Mouse (Mus musculus) CD4-positive, CD25-positive, alpha-beta regulatory T cell, adult 4 months (primary cell): ENCODE results near the gene Erbin. TPM values are rescaled to one million over a fixed set of nuclear protein-coding genes. Genes with fewer than 3 reads are reported as not detected.

Experiments used
- ATAC-seq: one replicate; pipeline ENCODE4 v1.8.0; 2017
- polyA plus RNA-seq, 2 experiments: library from polyadenylated mRNA; unstranded; fragments of 100-300 nt; shearing (Covaris generic); gene quantifications; one replicate each; pipeline ENCODE4 v1.2.1; 2017

Gene Erbin
- polyA plus RNA-seq, 2 experiments from 2014 or later, result 31.4 to 43.7 TPM

GRCm38 (mm10) chr13:103910598-103910997 is 9.7 kb downstream of the Erbin start:
- no peak for ATAC-seq

- ATAC-seq, result no peak
These were observed 10.4 kb downstream of the Erbin start for GRCm38 (mm10) chr13:103909894-103910293.

GRCm38 (mm10) chr13:103900015-103900414 is 20.3 kb downstream of the Erbin start:
- ATAC-seq, result no peak

GRCm38 (mm10) chr13:103897606-103898005 is 22.7 kb downstream of the Erbin start:
- no peak for ATAC-seq

GRCm38 (mm10) chr13:103893065-103893464 is 27.2 kb downstream of the Erbin start:
- ATAC-seq, result no peak

GRCm38 (mm10) chr13:103890038-103890437 is 30.3 kb downstream of the Erbin start:
- no peak for ATAC-seq

- ATAC-seq, result no peak
These were observed 33.8 kb downstream of the Erbin start for GRCm38 (mm10) chr13:103886503-103886902.

- ATAC-seq, result no peak
These were observed 39.1 kb downstream of the Erbin start for GRCm38 (mm10) chr13:103881200-103881599.

- no peak for ATAC-seq
These were observed 43.6 kb downstream of the Erbin start for GRCm38 (mm10) chr13:103876743-103877142.

- ATAC-seq, result no peak
These were observed 44.3 kb downstream of the Erbin start for GRCm38 (mm10) chr13:103875823-103876514.

GRCm38 (mm10) chr13:103870786-103871185 is 49.5 kb downstream of the Erbin start:
- no peak for ATAC-seq

GRCm38 (mm10) chr13:103870117-103870516 is 50.2 kb downstream of the Erbin start:
- ATAC-seq, result no peak

GRCm38 (mm10) chr13:103868875-103869274 is 51.4 kb downstream of the Erbin start:
- ATAC-seq, result no peak

- no peak for ATAC-seq
These were observed 58.3 kb downstream of the Erbin start for GRCm38 (mm10) chr13:103862041-103862440.

- ATAC-seq, result no peak
These were observed 61.3 kb downstream of the Erbin start for GRCm38 (mm10) chr13:103859041-103859440.

- no peak for ATAC-seq
These were observed 72.7 kb downstream of the Erbin start for GRCm38 (mm10) chr13:103847614-103848013.

- peak; percentile 69 for ATAC-seq
These were observed 78.8 kb downstream of the Erbin start for GRCm38 (mm10) chr13:103841287-103842201.

- ATAC-seq, result no peak
These were observed 81.7 kb downstream of the Erbin start for GRCm38 (mm10) chr13:103838619-103839018.

GRCm38 (mm10) chr13:103829623-103830135 is 90.6 kb downstream of the Erbin start:
- ATAC-seq, result no peak

GRCm38 (mm10) chr13:103822270-103822669 is 98.0 kb downstream of the Erbin start:
- peak; percentile 83 for ATAC-seq

- no peak for ATAC-seq
These were observed 100.9 kb downstream of the Erbin start for GRCm38 (mm10) chr13:103819377-103819776.

GRCm38 (mm10) chr13:103817935-103818334 is 102.4 kb downstream of the Erbin start:
- no peak for ATAC-seq

- no peak for ATAC-seq
These were observed 112.8 kb downstream of the Erbin start for GRCm38 (mm10) chr13:103807464-103807863.
